Mouse (Mus musculus) frontal cortex, adult 2 months (tissue): ENCODE data around the gene B9d2. TPM values are rescaled to one million over a fixed set of nuclear protein-coding genes. Genes with fewer than 3 reads are reported as not detected.

Experiments used
- DNase-seq, 2 experiments: peaks; one replicate each; pipeline ENCODE4 v3.0.0; 2022; ENCODE audit warnings: low spot score in 1 of 2; ENCODE audit errors: extremely low spot score in 1 of 2
- polyA plus RNA-seq: library from polyadenylated mRNA; depleted of rRNA; stranded (reverse); fragments of >200 nt; gene quantifications from 2 replicates; pipeline ENCODE4 v1.2.3, GENCODE M21; 2012; rRNA removed

B9d2 gene
- polyA plus RNA-seq, 1 experiment: 54.8 TPM

GRCm38 (mm10) chr7:25725886-25726285 lies 45.3 kb downstream of the B9d2 start:
- no peak for DNase-seq

- no peak for DNase-seq
Observed at GRCm38 (mm10) chr7:25727800-25728199, 47.2 kb downstream of the B9d2 start.

GRCm38 (mm10) chr7:25729396-25729795 lies 48.8 kb downstream of the B9d2 start:
- DNase-seq: no peak

- DNase-seq: no peak
Observed at GRCm38 (mm10) chr7:25729862-25730261, 49.3 kb downstream of the B9d2 start.

- no peak for DNase-seq
Observed at GRCm38 (mm10) chr7:25731294-25732055, 50.9 kb downstream of the B9d2 start.

GRCm38 (mm10) chr7:25734991-25735390 lies 54.4 kb downstream of the B9d2 start:
- no peak for DNase-seq

Other genes with a start within 250 kb of the B9d2 start
- 4.2 and 4.9 TPM in 2 replicates for gene Ceacam1, start 203.2 kb upstream of the B9d2 start, polyA plus RNA-seq
- 0.16 and 0.21 TPM in 2 replicates for gene Ceacam2, start 140.9 kb upstream of the B9d2 start, polyA plus RNA-seq
- gene Erich4, start 64.9 kb upstream of the B9d2 start, polyA plus RNA-seq: 0.15 and 0.36 TPM in 2 replicates
- gene Dmac2, start 61.4 kb upstream of the B9d2 start, polyA plus RNA-seq: 78.7 and 82.1 TPM in 2 replicates
- gene B3gnt8, start 54.1 kb upstream of the B9d2 start, polyA plus RNA-seq: 0.95 and 1.1 TPM in 2 replicates
- 67.9 and 71.9 TPM in 2 replicates for gene Bckdha, start 21.8 kb upstream of the B9d2 start, polyA plus RNA-seq
- 33.9 TPM in 2 replicates for gene Exosc5, start 21.6 kb upstream of the B9d2 start, polyA plus RNA-seq
- gene Tmem91, start 5.6 kb upstream of the B9d2 start, polyA plus RNA-seq: 49.8 and 52.0 TPM in 2 replicates
- gene Tgfb1, start 6.2 kb downstream of the B9d2 start, polyA plus RNA-seq: 7.0 and 7.2 TPM in 2 replicates
- 60.3 and 64.0 TPM in 2 replicates for gene Ccdc97, start 38.3 kb downstream of the B9d2 start, polyA plus RNA-seq
- 47.2 and 47.7 TPM in 2 replicates for gene Hnrnpul1, start 74.0 kb downstream of the B9d2 start, polyA plus RNA-seq
- gene Axl, start 107.9 kb downstream of the B9d2 start, polyA plus RNA-seq: 32.3 and 34.9 TPM in 2 replicates
- 3.3 and 3.6 TPM in 2 replicates for gene Cyp2s1, start 136.1 kb downstream of the B9d2 start, polyA plus RNA-seq
- 0.08 TPM in 1 of 2 replicates, not detected in the other for gene Cyp2b10, start 216.8 kb downstream of the B9d2 start, polyA plus RNA-seq